Mouse (Mus musculus) heart, postnatal 0 days (tissue): Measurements from ENCODE around the gene 3110082I17Rik. TPM values are rescaled to one million over a fixed set of nuclear protein-coding genes. Genes with fewer than 3 reads are reported as not detected.
A peak's percentile ranks its signal among the peaks of the same experiment; 100 is the strongest.

Experiments
- ATAC-seq: fragments of 200-750 bp; cut with Nextera tagmentation; 2 replicates; pipeline ENCODE4 v1.8.0; 2017; ENCODE audit warnings: low read depth, moderate number of reproducible peaks, moderate library complexity; ENCODE audit not compliant: insufficient read depth
- DNase-seq: peaks from one replicate; pipeline ENCODE4 v3.0.0-alpha.2; 2016; ENCODE audit warnings: low spot score
- H3K27ac ChIP-seq: fragments of 300-500 bp; sonication (generic); 2 replicates; pipeline ENCODE4 v1.5.1; 2014; ENCODE audit warnings: low read depth, mild to moderate bottlenecking
- H3K27me3 ChIP-seq: fragments of 300-500 bp; sonication (generic); 2 replicates; pipeline ENCODE4 v1.6.1; 2014; ENCODE audit warnings: low read length, mixed read lengths; ENCODE audit not compliant: control insufficient read depth, insufficient read depth
- H3K36me3 ChIP-seq: fragments of 300-500 bp; sonication (generic); replicated peaks from 2 replicates; pipeline ENCODE4 v1.6.1; 2014; ENCODE audit warnings: low read length, mixed read lengths; ENCODE audit not compliant: control insufficient read depth, insufficient read depth
- H3K4me1 ChIP-seq: fragments of 300-500 bp; sonication (generic); 2 replicates; pipeline ENCODE4 v1.6.1; 2014; ENCODE audit warnings: antibody characterized with exemption; ENCODE audit not compliant: control insufficient read depth, insufficient read depth
- H3K4me2 ChIP-seq: fragments of 300-500 bp; sonication (generic); 2 replicates; pipeline ENCODE4 v1.6.1; 2014; ENCODE audit warnings: low read depth, mild to moderate bottlenecking, low read length, moderate library complexity
- H3K4me3 ChIP-seq: fragments of 300-500 bp; sonication (generic); 2 replicates; pipeline ENCODE4 v1.5.1; 2014; ENCODE audit warnings: low read depth, low read length
- H3K9ac ChIP-seq: fragments of 300-500 bp; sonication (generic); replicated peaks from 2 replicates; pipeline ENCODE4 v1.6.1; 2014; ENCODE audit warnings: low read depth, low read length, mixed read lengths
- H3K9me3 ChIP-seq: fragments of 300-500 bp; sonication (generic); replicated peaks from 2 replicates; pipeline ENCODE4 v1.6.1; 2016; ENCODE audit warnings: low read length; ENCODE audit not compliant: control insufficient read depth
- CTCF ChIP-seq: IDR thresholded peaks from 2 replicates; pipeline ENCODE4 v1.5.1; 2016; ENCODE audit warnings: antibody characterized with exemption, control low read depth, low read depth
- EP300 ChIP-seq: IDR thresholded peaks from 2 replicates; pipeline ENCODE4 v1.6.1; 2016; ENCODE audit warnings: antibody characterized with exemption, low read depth
- WGBS: fragments of 180-500 bp; shearing (Covaris S2); extraction: QIAGEN DNeasy Blood & Tissue Kit; methylation state at CpG from one replicate; pipeline ENCODE4 v1.1.7; 2014; 5-methylcytosine and 5-hydroxymethylcytosine counted together
- polyA plus RNA-seq: library from polyadenylated mRNA; unstranded; fragments of >200 nt; fragmentation: Nextera tagmentation; extraction: Ambion mirVana; gene quantifications from 2 replicates; pipeline ENCODE4 v1.2.1, GENCODE M21; 2015
- total RNA-seq: library from RNA; depleted of rRNA; stranded (reverse); fragments of >200 nt; gene quantifications from 2 replicates; pipeline ENCODE4 v1.2.3, GENCODE M21; 2014; ENCODE audit warnings: low replicate concordance; rRNA removed

Gene 3110082I17Rik
- 5.0 and 5.9 TPM in 2 replicates for total RNA-seq
- 9.5 and 10.6 TPM in 2 replicates for polyA plus RNA-seq

- 6% methylated on average over 37 of the region's 42 CpGs for WGBS
- Histone ChIP-seq H3K36me3 (no peaks in the 10 kb centered on the region), H3K27me3 (no peaks in the 10 kb centered on the region), H3K9ac (peak within 1 kb of the TSS; percentile 44), H3K27ac (no peak within 1 kb of the TSS), H3K4me1 (peaks cover 7% of the 10 kb centered on the region; the same call in 1 of the 2 replicates), H3K4me3 (peak within 1 kb of the TSS; percentile 60), H3K9me3 (no peaks in the 10 kb centered on the region), H3K4me2 (peak within 1 kb of the TSS; percentile 84)
- DNase-seq: peak; percentile 93
- ATAC-seq: peak; percentile 99
- TF ChIP-seq EP300: no peak
- TF ChIP-seq CTCF: no peak
Observed at GRCm38 (mm10) chr5:139460384-139461067, at the start of gene 3110082I17Rik. 3110082I17Rik (minus strand) TSS chr5:139460527.

- 7% methylated on average over 5 of the region's 5 CpGs for WGBS
- ATAC-seq: no peak
- H3K9ac ChIP-seq: no peak overlapping the region
- TF ChIP-seq EP300 (no peak), CTCF (no peak)
- no peak overlapping the region for H3K4me2 ChIP-seq
- peaks cover 29% of the 10 kb centered on the region for H3K27me3 ChIP-seq
- no peaks in the 10 kb centered on the region for H3K36me3 ChIP-seq
- H3K4me3 ChIP-seq: no peak overlapping the region
- no peaks in the 10 kb centered on the region for H3K4me1 ChIP-seq
- H3K9me3 ChIP-seq: no peaks in the 10 kb centered on the region
- DNase-seq: no peak
- H3K27ac ChIP-seq: no peak overlapping the region
Observed at GRCm38 (mm10) chr5:139506207-139506606, 45.9 kb upstream of the 3110082I17Rik start.

GRCm38 (mm10) chr5:139505073-139505606, 44.8 kb upstream of the 3110082I17Rik start:
- DNase-seq: peak; percentile 73
- 3% methylated on average over 12 of the region's 14 CpGs for WGBS
- Histone ChIP-seq H3K4me2 (no peak overlapping the region), H3K9me3 (no peaks in the 10 kb centered on the region), H3K4me1 (no peaks in the 10 kb centered on the region), H3K4me3 (no peak overlapping the region), H3K9ac (no peak overlapping the region), H3K27ac (no peak overlapping the region), H3K36me3 (no peaks in the 10 kb centered on the region), H3K27me3 (peaks cover 22% of the 10 kb centered on the region)
- TF ChIP-seq EP300: no peak
- TF ChIP-seq CTCF: peak; percentile 85
- ATAC-seq: peak; percentile 33; the same call in 1 of the 2 replicates

- no peaks in the 10 kb centered on the region for H3K4me1 ChIP-seq
- DNase-seq: no peak
- no peak overlapping the region for H3K9ac ChIP-seq
- no peak for ATAC-seq
- H3K27ac ChIP-seq: no peak overlapping the region
- H3K9me3 ChIP-seq: no peaks in the 10 kb centered on the region
- no peak for TF ChIP-seq EP300
- TF ChIP-seq CTCF: no peak
- peaks cover 17% of the 10 kb centered on the region; the same call in 1 of the 2 replicates for H3K27me3 ChIP-seq
- H3K4me2 ChIP-seq: no peak overlapping the region
- no peaks in the 10 kb centered on the region for H3K36me3 ChIP-seq
- WGBS: 69% methylated on average over 14 of the region's 14 CpGs
- no peak overlapping the region for H3K4me3 ChIP-seq
Observed at GRCm38 (mm10) chr5:139502281-139502680, 42.0 kb upstream of the 3110082I17Rik start.

GRCm38 (mm10) chr5:139498791-139499190, 38.5 kb upstream of the 3110082I17Rik start:
- Histone ChIP-seq H3K4me2 (no peak overlapping the region), H3K4me1 (no peaks in the 10 kb centered on the region), H3K36me3 (no peaks in the 10 kb centered on the region), H3K9ac (no peak overlapping the region), H3K4me3 (no peak overlapping the region), H3K27me3 (peaks cover 13% of the 10 kb centered on the region; the same call in 1 of the 2 replicates), H3K9me3 (no peaks in the 10 kb centered on the region), H3K27ac (no peak overlapping the region)
- no peak for DNase-seq
- no peak for TF ChIP-seq CTCF
- WGBS: 31% methylated on average over 5 of the region's 5 CpGs
- no peak for ATAC-seq

- Histone ChIP-seq H3K36me3 (no peaks in the 10 kb centered on the region), H3K4me2 (no peak overlapping the region), H3K27me3 (peaks cover 10% of the 10 kb centered on the region; the same call in 1 of the 2 replicates), H3K4me3 (no peak overlapping the region), H3K4me1 (no peaks in the 10 kb centered on the region), H3K9ac (no peak overlapping the region), H3K27ac (no peak overlapping the region), H3K9me3 (no peaks in the 10 kb centered on the region)
- ATAC-seq: no peak
- no peak for DNase-seq
- no peak for TF ChIP-seq CTCF
- TF ChIP-seq EP300: no peak
- 45% methylated on average over 5 of the region's 5 CpGs for WGBS
Observed at GRCm38 (mm10) chr5:139496939-139497338, 36.6 kb upstream of the 3110082I17Rik start.
